Mouse (Mus musculus) hematopoietic multipotent progenitor cell, adult 10-12 weeks (in vitro differentiated cells): ENCODE data around the gene Washc3. TPM values are rescaled to one million over a fixed set of nuclear protein-coding genes. Genes with fewer than 3 reads are reported as not detected.

Experiments used
- polyA plus RNA-seq: library from polyadenylated mRNA; stranded (reverse); fragments of >175 nt; gene quantifications from 2 replicates; pipeline ENCODE4 v1.2.3, GENCODE M21; 2012; ENCODE audit warnings: low replicate concordance

The Washc3 gene
- 24.0 and 25.8 TPM in 2 replicates for polyA plus RNA-seq

DNA sequence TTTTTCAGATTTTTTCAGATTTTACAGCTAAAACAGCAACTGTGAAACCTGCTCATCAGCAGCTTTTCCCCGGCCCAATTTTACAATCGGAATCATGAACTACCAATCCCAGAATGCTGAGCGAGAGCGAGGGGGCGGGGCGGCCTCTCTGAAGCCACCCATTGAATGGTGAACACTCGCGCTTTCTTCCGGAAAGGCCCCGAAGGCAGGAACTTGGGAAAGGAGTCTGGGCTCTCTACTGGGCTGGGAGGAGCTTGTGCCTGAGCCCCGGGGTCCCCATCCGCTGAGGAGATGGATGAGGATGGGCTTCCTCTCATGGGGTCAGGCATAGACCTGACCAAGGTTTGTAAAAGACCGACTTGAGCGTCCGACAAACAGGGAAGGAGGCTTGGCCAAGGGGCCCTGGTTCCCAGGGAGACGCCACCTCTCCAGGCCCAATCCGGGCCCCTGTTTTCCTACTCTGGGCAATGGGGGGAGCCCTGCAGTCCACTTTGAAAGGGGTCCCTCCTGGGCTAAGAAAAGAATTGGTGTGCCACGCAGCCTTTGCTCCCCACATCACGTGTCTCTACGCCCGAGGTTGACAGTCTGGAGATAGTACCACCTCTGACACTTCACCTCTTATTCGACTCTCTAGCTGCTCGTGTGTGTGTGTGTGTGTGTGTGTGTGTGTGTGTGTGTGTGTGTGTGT is at the start of gene Washc3:
Gene Washc3, plus strand, starts transcription at position 143 of the 688 bp plus-strand sequence.

Other genes with a start within 250 kb of the Washc3 start
- gene Pmch, start 110.0 kb upstream of the Washc3 start, polyA plus RNA-seq: not detected in 2 replicates
- gene Parpbp, start 54.2 kb upstream of the Washc3 start, polyA plus RNA-seq: 0.09 and 0.65 TPM in 2 replicates
- gene Nup37, start 54.1 kb upstream of the Washc3 start, polyA plus RNA-seq: 0.14 and 1.5 TPM in 2 replicates
- gene Dram1, start 178.0 kb downstream of the Washc3 start, polyA plus RNA-seq: 1.1 and 1.4 TPM in 2 replicates
- gene Gnptab, start 178.0 kb downstream of the Washc3 start, polyA plus RNA-seq: 5.0 and 5.1 TPM in 2 replicates